Mouse (Mus musculus) E14TG2a.4 (cell line): ENCODE results near the gene Gm20388.

Experiments used
- H3K27me3 ChIP-seq: 2 replicates; pipeline ENCODE4 v1.6.1; 2014; ENCODE audit warnings: low read length, control low read depth; ENCODE audit not compliant: insufficient read depth
- H3K36me3 ChIP-seq: 2 replicates; pipeline ENCODE4 v1.6.1; 2014; ENCODE audit warnings: low read length, control low read depth; ENCODE audit not compliant: insufficient read depth
- H3K4me1 ChIP-seq: replicated peaks from 2 replicates; pipeline ENCODE4 v1.6.1; 2014; ENCODE audit warnings: low read depth, low read length, control low read depth
- H3K4me3 ChIP-seq: replicated peaks from 2 replicates; pipeline ENCODE4 v1.5.1; 2014; ENCODE audit warnings: mild to moderate bottlenecking, low read length
- H3K9me3 ChIP-seq: 2 replicates; pipeline ENCODE4 v1.6.1; 2014; ENCODE audit warnings: low read length, control low read depth
- CTCF ChIP-seq: conservative IDR thresholded peaks from 2 replicates; pipeline ENCODE4 v1.5.1; 2014; ENCODE audit warnings: low read length
- NANOG ChIP-seq: IDR thresholded peaks from 2 replicates; pipeline ENCODE4 v1.6.1; 2014; ENCODE audit warnings: borderline replicate concordance, low read length, mixed read lengths
- POU5F1 ChIP-seq: IDR thresholded peaks from 2 replicates; pipeline ENCODE4 v1.6.1; 2014; ENCODE audit warnings: low read length, borderline replicate concordance

Gene Gm20388

DNA sequence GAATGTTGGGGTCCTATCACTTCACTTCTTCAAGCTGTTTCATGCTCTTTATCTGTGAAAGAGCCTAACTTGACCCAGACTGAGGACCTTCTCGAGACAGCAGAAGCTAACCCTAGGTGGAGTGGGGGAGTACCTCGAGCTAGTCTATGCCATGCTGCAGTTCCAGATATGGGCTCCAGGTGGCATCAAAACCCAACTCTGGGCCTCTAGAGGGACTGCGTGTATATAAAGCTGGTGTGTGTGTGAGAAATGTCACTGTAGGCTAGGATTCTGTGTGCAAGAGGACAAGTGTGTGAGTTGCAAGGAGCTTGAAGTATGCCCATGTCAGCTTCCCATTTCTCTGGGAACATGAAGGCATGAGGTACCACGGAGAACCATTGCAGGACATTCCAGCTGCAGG is 370.8 kb downstream of the Gm20388 start:
- Histone ChIP-seq H3K4me3 (no peak overlapping the region), H3K9me3 (no peaks in the 10 kb centered on the region), H3K36me3 (no peaks in the 10 kb centered on the region), H3K27me3 (peaks cover 65% of the 10 kb centered on the region), H3K4me1 (peaks cover 30% of the 10 kb centered on the region)
- TF ChIP-seq CTCF: peak; percentile 99
- no peak for TF ChIP-seq POU5F1

DNA sequence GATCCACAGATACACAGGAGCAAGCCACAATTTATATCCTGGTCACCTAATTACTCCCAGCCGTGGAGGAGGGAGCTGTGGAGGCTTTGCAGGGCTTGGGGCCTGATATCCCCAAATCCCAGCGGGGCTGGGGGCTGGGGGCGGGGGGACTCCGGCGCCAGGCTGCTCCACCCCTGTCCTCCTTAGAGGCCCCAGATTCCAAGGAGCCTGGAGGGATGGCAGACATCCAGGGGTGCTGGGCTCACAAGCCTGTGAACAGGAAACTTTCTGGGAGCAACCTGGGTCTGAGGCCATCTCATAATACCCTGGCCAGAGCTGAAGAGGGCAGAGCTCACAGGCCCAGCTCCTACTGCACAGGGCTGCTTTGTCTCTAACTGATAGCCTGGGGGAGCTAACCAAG is 371.8 kb downstream of the Gm20388 start:
- H3K4me3 ChIP-seq: no peak overlapping the region
- TF ChIP-seq POU5F1 (no peak), CTCF (no peak), NANOG (no peak)
- no peaks in the 10 kb centered on the region for H3K9me3 ChIP-seq
- peaks cover 27% of the 10 kb centered on the region for H3K4me1 ChIP-seq
- H3K27me3 ChIP-seq: peaks cover 61% of the 10 kb centered on the region
- no peaks in the 10 kb centered on the region for H3K36me3 ChIP-seq

DNA sequence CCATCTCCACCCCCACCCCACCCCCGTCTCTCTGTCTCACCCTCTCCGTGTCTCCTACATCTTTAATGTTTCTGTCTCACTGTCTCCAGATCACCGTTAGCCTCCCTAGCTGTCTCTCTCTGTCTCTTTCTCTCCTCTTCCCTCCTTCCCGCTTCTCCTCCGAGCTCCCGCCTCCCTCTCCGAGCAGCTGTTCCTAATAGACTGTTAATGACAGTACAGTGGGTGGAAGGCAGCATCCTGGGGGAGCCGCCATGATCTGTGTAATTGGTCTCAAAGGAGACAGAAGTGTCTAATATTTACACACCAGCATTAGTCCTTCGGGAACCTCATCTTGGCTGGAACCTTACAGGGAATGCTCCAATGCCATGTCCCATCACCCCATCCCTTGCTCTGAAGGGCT is 373.6 kb downstream of the Gm20388 start:
- no peaks in the 10 kb centered on the region for H3K9me3 ChIP-seq
- H3K4me3 ChIP-seq: no peak overlapping the region

DNA sequence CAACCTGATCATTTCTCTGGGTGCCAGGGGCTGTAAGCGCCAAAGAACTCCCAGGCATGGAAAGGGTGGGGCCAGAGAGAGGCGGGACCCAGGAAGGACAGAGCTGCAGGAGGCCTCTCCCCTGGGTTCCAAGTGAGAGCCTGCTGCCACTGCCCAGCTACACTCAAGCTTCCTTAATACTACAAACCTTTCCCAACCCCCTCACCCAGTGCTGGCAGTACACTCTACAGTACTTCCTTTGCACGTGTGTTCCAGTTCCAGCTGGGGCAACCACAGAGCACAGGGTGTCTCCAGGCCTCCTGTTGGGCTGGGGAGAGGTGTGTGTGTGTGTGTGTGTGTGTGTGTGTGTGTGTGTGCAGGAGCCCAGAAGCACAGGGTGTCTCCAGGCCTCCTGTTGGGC is 374.4 kb downstream of the Gm20388 start:
- Histone ChIP-seq H3K27me3 (peaks cover 38% of the 10 kb centered on the region), H3K4me1 (peaks cover 43% of the 10 kb centered on the region), H3K4me3 (no peak overlapping the region), H3K9me3 (no peaks in the 10 kb centered on the region), H3K36me3 (no peaks in the 10 kb centered on the region)
- TF ChIP-seq CTCF: no peak
- no peak for TF ChIP-seq POU5F1
- TF ChIP-seq NANOG: no peak

More for the DNA sequence above, 373.6 kb downstream of the Gm20388 start:
- H3K4me1 ChIP-seq: peaks cover 35% of the 10 kb centered on the region
- no peak for TF ChIP-seq POU5F1
- no peak for TF ChIP-seq NANOG
- no peak for TF ChIP-seq CTCF
- no peaks in the 10 kb centered on the region for H3K36me3 ChIP-seq
- peaks cover 43% of the 10 kb centered on the region for H3K27me3 ChIP-seq

DNA sequence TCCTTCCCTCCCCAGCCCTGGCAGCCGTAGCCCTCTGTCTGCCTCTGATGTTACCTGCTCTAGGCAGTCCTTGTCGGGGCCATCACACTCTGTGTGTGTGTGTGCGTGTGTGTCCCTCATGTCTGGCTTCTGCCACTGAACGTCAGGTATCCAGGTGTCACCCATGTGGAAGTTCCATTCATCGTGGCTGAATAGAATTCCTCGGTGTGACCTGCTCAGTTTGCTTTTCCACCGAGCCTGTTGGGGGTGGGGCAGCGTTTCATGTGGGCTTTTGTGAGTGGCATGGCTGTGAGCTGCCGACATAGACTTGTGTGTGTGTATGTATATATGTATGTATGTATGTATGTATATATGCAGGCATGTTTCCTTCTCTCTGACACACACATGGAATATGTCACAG is 375.2 kb downstream of the Gm20388 start:
- Histone ChIP-seq H3K9me3 (no peaks in the 10 kb centered on the region), H3K27me3 (peaks cover 30% of the 10 kb centered on the region), H3K4me3 (no peak overlapping the region), H3K36me3 (no peaks in the 10 kb centered on the region), H3K4me1 (peaks cover 47% of the 10 kb centered on the region)
- TF ChIP-seq POU5F1: no peak
- no peak for TF ChIP-seq NANOG
- no peak for TF ChIP-seq CTCF

DNA sequence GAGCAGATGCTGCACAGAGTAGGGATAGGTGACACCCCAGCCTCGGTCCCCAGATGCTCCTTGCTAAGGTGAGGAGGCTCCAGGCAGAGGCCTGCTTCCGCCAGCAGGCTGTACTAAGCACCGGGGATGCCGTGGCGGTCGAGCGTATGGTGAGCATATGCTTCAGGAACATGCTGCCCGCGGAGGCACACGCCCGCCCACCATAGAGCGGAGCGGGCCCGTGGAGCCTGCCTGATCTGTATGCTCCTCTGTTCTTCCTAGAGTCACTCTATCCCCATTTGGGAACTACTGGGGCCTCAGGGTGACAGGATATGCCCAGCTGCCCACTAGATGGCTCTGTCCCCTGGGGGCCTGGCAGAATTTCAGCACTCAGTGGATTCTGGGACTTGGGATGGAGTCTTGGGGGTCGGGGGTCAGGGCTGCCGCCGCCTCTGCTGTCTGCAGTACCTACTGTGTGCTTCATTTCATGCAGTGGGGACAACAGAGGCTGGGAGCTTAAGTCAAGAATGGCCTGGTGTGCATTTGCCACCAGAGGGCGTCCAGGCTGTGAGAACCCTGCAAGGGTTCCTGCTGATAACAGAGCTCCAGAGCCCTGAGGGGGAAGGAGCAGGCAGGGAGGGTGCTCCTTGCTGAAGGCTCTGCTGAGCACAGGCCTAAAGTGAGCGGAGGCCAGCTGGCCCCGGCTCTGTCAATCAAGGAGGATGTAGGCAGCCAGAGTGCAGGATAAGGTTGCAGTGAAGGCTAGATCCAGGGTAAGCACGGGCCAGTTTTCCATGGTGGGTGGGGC is 377.7 kb downstream of the Gm20388 start:
- TF ChIP-seq POU5F1: no peak
- peak; percentile 80 for TF ChIP-seq CTCF
- TF ChIP-seq NANOG: no peak
- Histone ChIP-seq H3K4me3 (peak overlapping the region; percentile 72), H3K27me3 (peaks cover 27% of the 10 kb centered on the region), H3K4me1 (peaks cover 45% of the 10 kb centered on the region), H3K36me3 (no peaks in the 10 kb centered on the region), H3K9me3 (no peaks in the 10 kb centered on the region)

DNA sequence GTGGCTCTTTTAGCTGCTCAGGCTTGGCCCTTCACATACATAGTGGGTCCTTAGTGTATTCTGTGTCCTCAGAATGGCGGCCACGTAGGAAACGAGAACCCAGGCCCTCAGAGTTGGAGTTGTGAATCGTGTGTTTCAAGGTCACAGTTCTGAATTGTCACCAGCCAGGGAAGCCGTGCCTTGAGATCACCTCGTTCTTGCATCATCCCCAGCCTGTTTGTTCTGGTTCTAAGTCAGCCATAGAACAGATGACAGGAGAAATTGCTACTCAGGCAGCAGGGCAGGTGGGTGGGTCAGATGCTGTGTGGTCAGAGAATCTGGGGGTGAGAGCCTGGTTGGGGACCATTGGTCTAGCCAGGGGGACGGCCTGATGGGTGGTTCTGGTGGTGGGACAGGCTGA is 378.6 kb downstream of the Gm20388 start:
- TF ChIP-seq NANOG (no peak), POU5F1 (no peak), CTCF (no peak)
- Histone ChIP-seq H3K4me3 (peak overlapping the region; percentile 72), H3K36me3 (no peaks in the 10 kb centered on the region), H3K27me3 (peaks cover 21% of the 10 kb centered on the region), H3K9me3 (no peaks in the 10 kb centered on the region), H3K4me1 (peaks cover 51% of the 10 kb centered on the region)

DNA sequence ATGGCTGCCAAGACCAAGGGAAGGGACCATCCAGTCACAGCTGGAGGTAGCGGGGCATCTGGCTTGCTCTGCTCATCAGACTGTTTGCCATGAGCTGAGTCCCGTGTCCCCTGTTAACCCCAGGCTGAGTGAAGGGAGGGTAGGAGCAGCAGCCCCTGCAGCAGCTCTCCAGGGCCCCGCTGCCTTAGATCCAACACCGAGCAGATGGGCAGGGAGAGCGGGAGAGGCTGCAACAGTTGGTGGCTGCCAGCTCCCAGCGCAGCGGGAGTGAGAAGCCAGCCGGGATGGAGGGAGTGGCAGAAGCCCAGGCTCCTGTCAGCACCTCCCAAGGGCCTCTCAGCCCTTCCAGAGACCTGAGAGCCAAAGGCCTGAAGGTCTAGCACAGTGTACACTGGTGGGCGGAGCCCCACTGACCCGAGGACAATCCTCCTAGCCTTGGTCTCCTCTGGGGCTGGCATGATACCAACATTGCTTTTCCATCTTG is 379.1 kb downstream of the Gm20388 start:
- Histone ChIP-seq H3K9me3 (no peaks in the 10 kb centered on the region), H3K36me3 (no peaks in the 10 kb centered on the region), H3K4me1 (peaks cover 55% of the 10 kb centered on the region), H3K27me3 (peaks cover 16% of the 10 kb centered on the region), H3K4me3 (peak overlapping the region; percentile 43; the same call in 1 of the 2 replicates)
- no peak for TF ChIP-seq NANOG
- no peak for TF ChIP-seq CTCF
- TF ChIP-seq POU5F1: no peak

DNA sequence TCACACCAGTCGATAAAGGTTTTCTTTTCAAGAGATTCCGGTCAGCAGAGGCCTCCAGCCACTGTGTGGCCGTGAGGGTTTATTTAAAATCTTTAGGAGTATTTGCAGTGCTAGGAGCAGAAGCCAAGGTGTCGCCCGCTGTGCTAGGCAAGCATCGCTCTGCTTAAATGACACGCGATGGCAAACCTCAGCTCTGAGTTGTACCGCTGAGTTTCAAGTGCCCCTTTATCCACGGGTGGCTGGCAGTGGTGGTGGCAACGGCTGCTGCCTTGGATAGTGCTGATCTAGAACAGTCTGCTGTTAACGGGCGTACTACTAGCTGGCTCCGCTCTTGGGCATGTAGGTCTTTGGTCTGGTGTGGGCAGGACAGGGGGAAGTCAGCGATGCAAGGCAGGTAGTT is 380.0 kb downstream of the Gm20388 start:
- Histone ChIP-seq H3K4me1 (peaks cover 60% of the 10 kb centered on the region), H3K4me3 (no peak overlapping the region), H3K27me3 (peaks cover 12% of the 10 kb centered on the region), H3K9me3 (no peaks in the 10 kb centered on the region), H3K36me3 (no peaks in the 10 kb centered on the region)
- TF ChIP-seq POU5F1 (no peak), NANOG (no peak), CTCF (no peak)
